Mouse (Mus musculus) neural tube, embryonic 14.5 days (tissue): ENCODE measurements around the gene Slc4a4. TPM values are rescaled to one million over a fixed set of nuclear protein-coding genes. Genes with fewer than 3 reads are reported as not detected.

Experiments used
- ATAC-seq: fragments of 200-750 bp; cut with Nextera tagmentation; 2 replicates; pipeline ENCODE4 v1.8.0; 2017; ENCODE audit warnings: low read depth, mild to moderate bottlenecking, moderate TSS enrichment, moderate library complexity
- H3K27ac ChIP-seq: fragments of 300-500 bp; sonication (generic); 2 replicates; pipeline ENCODE4 v1.5.1; 2014; ENCODE audit warnings: low read depth, mild to moderate bottlenecking, control low read depth, low read length, moderate library complexity, mixed read lengths
- H3K27me3 ChIP-seq: fragments of 300-500 bp; sonication (generic); 2 replicates; pipeline ENCODE4 v1.6.1; 2014; ENCODE audit warnings: low read length; ENCODE audit not compliant: control insufficient read depth, insufficient read depth
- H3K36me3 ChIP-seq: fragments of 300-500 bp; sonication (generic); 2 replicates; pipeline ENCODE4 v1.6.1; 2014; ENCODE audit warnings: low read length, mixed read lengths; ENCODE audit not compliant: control insufficient read depth, insufficient read depth
- H3K4me1 ChIP-seq: fragments of 300-500 bp; sonication (generic); 2 replicates; pipeline ENCODE4 v1.6.1; 2014; ENCODE audit warnings: low read length; ENCODE audit not compliant: control insufficient read depth, insufficient read depth
- H3K4me2 ChIP-seq: fragments of 300-500 bp; sonication (generic); 2 replicates; pipeline ENCODE4 v1.6.1; 2014; ENCODE audit warnings: mild to moderate bottlenecking, low read depth, low read length, control low read depth
- H3K4me3 ChIP-seq: fragments of 300-500 bp; sonication (generic); 2 replicates; pipeline ENCODE4 v1.5.1; 2014; ENCODE audit warnings: low read depth, low read length, control low read depth, mixed read lengths
- H3K9ac ChIP-seq: fragments of 300-500 bp; sonication (generic); replicated peaks from 2 replicates; pipeline ENCODE4 v1.6.1; 2014; ENCODE audit warnings: low read depth, mild to moderate bottlenecking, control low read depth, low read length, mixed read lengths
- H3K9me3 ChIP-seq: fragments of 300-500 bp; sonication (generic); 2 replicates; pipeline ENCODE4 v1.6.1; 2016; ENCODE audit warnings: low read length; ENCODE audit not compliant: control insufficient read depth
- WGBS: fragments of 180-500 bp; shearing (Covaris S2); extraction: QIAGEN DNeasy Blood & Tissue Kit; methylation state at CpG from one replicate; pipeline ENCODE4 v1.1.7; 2014; 5-methylcytosine and 5-hydroxymethylcytosine counted together
- polyA plus RNA-seq: library from polyadenylated mRNA; unstranded; fragments of >200 nt; fragmentation: Nextera tagmentation; extraction: Ambion mirVana; gene quantifications from 2 replicates; pipeline ENCODE4 v1.2.1, GENCODE M21; 2014

The Slc4a4 gene
- polyA plus RNA-seq, 1 experiment from 2014 or later, result 15.8 TPM

GRCm38 (mm10) chr5:89087916-89088315, 201.3 kb downstream of the Slc4a4 start:
- Histone ChIP-seq H3K9me3 (no peaks in the 10 kb centered on the region), H3K4me2 (no peak overlapping the region), H3K36me3 (no peaks in the 10 kb centered on the region), H3K4me1 (no peaks in the 10 kb centered on the region), H3K9ac (no peak overlapping the region), H3K27ac (no peak overlapping the region), H3K27me3 (no peaks in the 10 kb centered on the region), H3K4me3 (no peak overlapping the region)
- ATAC-seq, result no peak
- WGBS, result 89% methylated on average over 7 of the region's 7 CpGs

GRCm38 (mm10) chr5:89088462-89088861, 201.8 kb downstream of the Slc4a4 start:
- Histone ChIP-seq H3K4me2 (no peak overlapping the region), H3K27ac (no peak overlapping the region), H3K9me3 (no peaks in the 10 kb centered on the region), H3K9ac (no peak overlapping the region), H3K4me3 (no peak overlapping the region), H3K27me3 (no peaks in the 10 kb centered on the region), H3K36me3 (no peaks in the 10 kb centered on the region), H3K4me1 (no peaks in the 10 kb centered on the region)
- WGBS, result 64% methylated on average over 11 of the region's 11 CpGs
- ATAC-seq, result no peak

- H3K27ac ChIP-seq, result no peak overlapping the region
- ATAC-seq, result no peak
- no peaks in the 10 kb centered on the region for H3K36me3 ChIP-seq
- no peaks in the 10 kb centered on the region for H3K4me1 ChIP-seq
- no peak overlapping the region for H3K4me3 ChIP-seq
- WGBS, result 87% methylated on average over 3 of the region's 3 CpGs
- H3K4me2 ChIP-seq, result no peak overlapping the region
- H3K27me3 ChIP-seq, result no peaks in the 10 kb centered on the region
- H3K9me3 ChIP-seq, result no peaks in the 10 kb centered on the region
- no peak overlapping the region for H3K9ac ChIP-seq
Observed at GRCm38 (mm10) chr5:89090131-89090530, 203.5 kb downstream of the Slc4a4 start.

- Histone ChIP-seq H3K36me3 (no peaks in the 10 kb centered on the region), H3K4me1 (no peaks in the 10 kb centered on the region), H3K4me3 (no peak overlapping the region), H3K27ac (no peak overlapping the region), H3K4me2 (no peak overlapping the region), H3K9ac (no peak overlapping the region), H3K9me3 (no peaks in the 10 kb centered on the region), H3K27me3 (no peaks in the 10 kb centered on the region)
- ATAC-seq, result no peak
Observed at GRCm38 (mm10) chr5:89096371-89096770, 209.8 kb downstream of the Slc4a4 start.

- no peak overlapping the region for H3K9ac ChIP-seq
- H3K4me1 ChIP-seq, result no peaks in the 10 kb centered on the region
- no peaks in the 10 kb centered on the region for H3K9me3 ChIP-seq
- no peaks in the 10 kb centered on the region for H3K27me3 ChIP-seq
- no peak overlapping the region for H3K27ac ChIP-seq
- WGBS, result 92% methylated on average over 3 of the region's 3 CpGs
- H3K4me3 ChIP-seq, result no peak overlapping the region
- ATAC-seq, result no peak
- H3K36me3 ChIP-seq, result no peaks in the 10 kb centered on the region
- no peak overlapping the region for H3K4me2 ChIP-seq
Observed at GRCm38 (mm10) chr5:89097291-89097690, 210.7 kb downstream of the Slc4a4 start.

- Histone ChIP-seq H3K27me3 (no peaks in the 10 kb centered on the region), H3K36me3 (no peaks in the 10 kb centered on the region), H3K4me2 (no peak overlapping the region), H3K9me3 (no peaks in the 10 kb centered on the region), H3K27ac (no peak overlapping the region), H3K4me1 (no peaks in the 10 kb centered on the region), H3K9ac (no peak overlapping the region), H3K4me3 (no peak overlapping the region)
- 65% methylated on average over 4 of the region's 4 CpGs for WGBS
- ATAC-seq, result no peak
Observed at GRCm38 (mm10) chr5:89098121-89098520, 211.5 kb downstream of the Slc4a4 start.

GRCm38 (mm10) chr5:89099886-89100285, 213.3 kb downstream of the Slc4a4 start:
- Histone ChIP-seq H3K27me3 (no peaks in the 10 kb centered on the region), H3K27ac (no peak overlapping the region), H3K9me3 (no peaks in the 10 kb centered on the region), H3K36me3 (no peaks in the 10 kb centered on the region), H3K4me2 (no peak overlapping the region), H3K9ac (no peak overlapping the region), H3K4me1 (no peaks in the 10 kb centered on the region), H3K4me3 (no peak overlapping the region)
- no peak for ATAC-seq
- 80% methylated on average over 3 of the region's 3 CpGs for WGBS

- ATAC-seq, result no peak
- WGBS, result 71% methylated on average over 4 of the region's 4 CpGs
- Histone ChIP-seq H3K4me2 (no peak overlapping the region), H3K4me3 (no peak overlapping the region), H3K27me3 (no peaks in the 10 kb centered on the region), H3K9me3 (no peaks in the 10 kb centered on the region), H3K36me3 (no peaks in the 10 kb centered on the region), H3K9ac (no peak overlapping the region), H3K4me1 (no peaks in the 10 kb centered on the region), H3K27ac (no peak overlapping the region)
Observed at GRCm38 (mm10) chr5:89102560-89102959, 215.9 kb downstream of the Slc4a4 start.

GRCm38 (mm10) chr5:89105346-89105745, 218.7 kb downstream of the Slc4a4 start:
- Histone ChIP-seq H3K9me3 (no peaks in the 10 kb centered on the region), H3K36me3 (no peaks in the 10 kb centered on the region), H3K9ac (no peak overlapping the region), H3K4me2 (no peak overlapping the region), H3K27me3 (no peaks in the 10 kb centered on the region), H3K4me1 (no peaks in the 10 kb centered on the region), H3K27ac (no peak overlapping the region), H3K4me3 (no peak overlapping the region)
- WGBS, result 54% methylated on average over 9 of the region's 9 CpGs
- ATAC-seq, result no peak

- Histone ChIP-seq H3K4me1 (no peaks in the 10 kb centered on the region), H3K9ac (no peak overlapping the region), H3K4me2 (no peak overlapping the region), H3K4me3 (no peak overlapping the region), H3K36me3 (no peaks in the 10 kb centered on the region), H3K27me3 (no peaks in the 10 kb centered on the region), H3K27ac (no peak overlapping the region), H3K9me3 (no peaks in the 10 kb centered on the region)
- no peak for ATAC-seq
Observed at GRCm38 (mm10) chr5:89106217-89106616, 219.6 kb downstream of the Slc4a4 start.
